Mouse (Mus musculus) CH12.LX (cell line): ENCODE measurements around the gene Gucy2e.

Source experiments
- CHD2 ChIP-seq: IDR thresholded peaks from 2 replicates; pipeline ENCODE4 v1.6.1; 2011; ENCODE audit warnings: low read length, improper control_type of control experiment
- CTCF ChIP-seq, 2 experiments: IDR thresholded peaks in 1 of 2; conservative IDR thresholded peaks in 1 of 2; 2 replicates each; pipeline ENCODE4 v1.5.1; 2011 to 2012; ENCODE audit warnings: low read depth in 2 of 2, low read length in 2 of 2, improper control_type of control experiment in 1 of 2, inconsistent platforms in 1 of 2, mild to moderate bottlenecking in 1 of 2, moderate library complexity in 1 of 2
- EP300 ChIP-seq: IDR thresholded peaks from 2 replicates; pipeline ENCODE4 v1.6.1; 2011; ENCODE audit warnings: low read length, improper control_type of control experiment
- MXI1 ChIP-seq: IDR thresholded peaks from 2 replicates; pipeline ENCODE4 v1.6.1; 2011; ENCODE audit warnings: mild to moderate bottlenecking, low read depth, low read length, improper control_type of control experiment
- NRF1 ChIP-seq: IDR thresholded peaks from 2 replicates; pipeline ENCODE4 v1.6.1; 2014; ENCODE audit warnings: low read depth, mild to moderate bottlenecking, inconsistent platforms, low read length, improper control_type of control experiment, moderate library complexity
- ZKSCAN1 ChIP-seq: IDR thresholded peaks from 2 replicates; pipeline ENCODE4 v1.6.1; 2012; ENCODE audit warnings: low read depth, inconsistent platforms, low read length, improper control_type of control experiment, borderline replicate concordance

DNA sequence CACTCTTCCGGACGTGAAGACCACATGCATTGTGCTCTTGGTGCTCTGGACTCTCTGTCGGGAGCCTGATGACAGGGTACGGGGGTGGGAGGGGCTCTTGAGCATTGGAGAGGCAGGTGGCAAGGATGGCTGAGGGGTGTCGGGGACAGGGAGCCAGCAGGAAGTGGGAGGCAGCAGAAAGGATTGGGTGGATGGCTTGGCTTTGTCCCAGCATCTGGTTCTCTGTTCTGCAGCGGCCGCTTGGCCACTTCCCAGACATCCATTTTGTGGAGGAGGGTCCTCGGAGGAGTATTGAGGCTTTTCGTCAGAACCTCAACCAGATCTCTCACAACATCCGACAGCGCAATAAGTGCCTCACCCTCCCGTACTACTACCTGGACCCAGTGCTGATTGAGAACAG lies 67.5 kb downstream of the Gucy2e start:
- no peak for TF ChIP-seq EP300
- no peak for TF ChIP-seq CTCF (conservative IDR thresholded peaks at IDR 0.05 in 1 of 2, IDR thresholded peaks at IDR 0.05 in 1 of 2; ENCODE audit: low read depth in 2 of 2, low read length in 2 of 2)
- TF ChIP-seq CHD2 = no peak
- TF ChIP-seq NRF1 = no peak
- TF ChIP-seq MXI1 = no peak
- TF ChIP-seq ZKSCAN1 = no peak
